8 mouse cellular contexts compared by ENCODE assay signal in the genomic region with DNA sequence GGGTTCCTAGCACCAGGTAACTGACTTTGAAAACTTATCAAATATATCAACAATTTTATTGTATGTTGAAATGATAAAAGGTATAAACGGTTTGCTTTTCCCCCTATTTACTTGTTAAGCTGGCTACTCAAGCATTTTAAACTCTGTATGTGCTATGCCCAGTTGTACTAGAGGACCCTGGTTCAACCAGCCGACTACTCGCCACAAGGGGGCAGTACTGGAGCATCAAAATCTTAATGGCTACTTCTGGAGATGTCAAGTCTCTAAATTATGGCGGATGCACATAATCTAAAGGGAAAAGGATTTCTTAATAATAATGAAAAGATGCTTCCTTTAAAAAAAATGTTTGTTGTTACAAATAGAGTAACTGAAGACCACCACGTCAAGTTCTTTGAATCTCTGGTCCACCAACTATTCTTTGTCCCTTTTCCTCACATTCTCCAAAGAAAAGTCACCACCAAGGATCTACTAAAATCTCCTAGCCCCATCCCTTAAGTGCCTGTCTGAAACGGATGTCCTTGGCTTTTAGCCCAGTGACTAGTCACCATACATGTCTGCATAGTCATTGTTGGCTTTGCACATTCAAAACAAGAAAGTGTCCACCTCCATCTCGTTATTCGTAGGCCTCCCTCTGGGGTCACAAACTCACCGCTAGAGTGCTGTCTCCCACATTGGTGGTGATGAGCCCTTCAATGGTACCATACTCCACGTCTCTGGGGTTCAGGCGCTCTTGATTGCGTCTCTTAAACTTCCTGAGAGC. TPM values are rescaled to one million over a fixed set of nuclear protein-coding genes. Genes with fewer than 3 reads are reported as not detected.
A peak's percentile ranks its signal among the peaks of the same experiment; 100 is the strongest.
DNase-seq lines count a peak whose midpoint lies in the region; ATAC-seq and TF ChIP-seq lines count a peak whose summit lies in the region.

No protein-coding gene starts in this region.

- no peak overlapping the region for H3K4me2 ChIP-seq in kidney, embryonic 15.5 days
- H3K4me2 ChIP-seq in limb, embryonic 14.5 days (replicated peaks; ENCODE audit: low read depth, low read length, severe bottlenecking) = no peak overlapping the region
- no peak overlapping the region for H3K4me2 ChIP-seq in neural tube, embryonic 15.5 days

- no peaks in the 10 kb centered on the region for H3K27me3 ChIP-seq in kidney, embryonic 15.5 days
- no peaks in the 10 kb centered on the region for H3K27me3 ChIP-seq in limb, embryonic 14.5 days (ENCODE audit: control insufficient read depth, insufficient read depth, low read length)
- H3K27me3 ChIP-seq in neural tube, embryonic 15.5 days (replicated peaks) = no peaks in the 10 kb centered on the region

- H3K4me3 ChIP-seq in kidney, embryonic 15.5 days (replicated peaks) = no peak overlapping the region
- H3K4me3 ChIP-seq in limb, embryonic 14.5 days (replicated peaks; ENCODE audit: low read length) = no peak overlapping the region
- H3K4me3 ChIP-seq in neural tube, embryonic 15.5 days (replicated peaks) = no peak overlapping the region

- no peak overlapping the region for H3K9ac ChIP-seq in kidney, embryonic 15.5 days
- no peak overlapping the region for H3K9ac ChIP-seq in limb, embryonic 14.5 days (ENCODE audit: low read depth, low read length, severe bottlenecking)
- no peak overlapping the region for H3K9ac ChIP-seq in neural tube, embryonic 15.5 days (replicated peaks)

- no peak for TF ChIP-seq POLR2A in limb, embryonic 14.5 days (IDR thresholded peaks at IDR 0.05; ENCODE audit: borderline replicate concordance, extremely low read depth, insufficient read depth, insufficient read length)

- ATAC-seq in granulocyte monocyte progenitor cell, adult 5-6 weeks (replicated peaks; ENCODE audit: poor library complexity, severe bottlenecking) = peak; percentile 65
- ATAC-seq in kidney, embryonic 15.5 days (replicated peaks; ENCODE audit: low FRiP score) = peak; percentile 74; the same call in 1 of the 2 replicates
- no peak; the same call in 1 of the 2 replicates for ATAC-seq in limb, embryonic 14.5 days (ENCODE audit: low FRiP score, low read depth)
- ATAC-seq in neural tube, embryonic 15.5 days (ENCODE audit: low FRiP score) = peak; percentile 68; the same call in 1 of the 2 replicates

- no peak overlapping the region for H3K27ac ChIP-seq in kidney, embryonic 15.5 days
- no peak overlapping the region for H3K27ac ChIP-seq in limb, embryonic 14.5 days (replicated peaks; ENCODE audit: low read depth, low read length)
- no peak overlapping the region for H3K27ac ChIP-seq in neural tube, embryonic 15.5 days (replicated peaks)

- peaks cover 46% of the 10 kb centered on the region for H3K36me3 ChIP-seq in kidney, embryonic 15.5 days
- peaks cover 23% of the 10 kb centered on the region for H3K36me3 ChIP-seq in limb, embryonic 14.5 days (ENCODE audit: control insufficient read depth, insufficient read depth, low read length)
- H3K36me3 ChIP-seq in neural tube, embryonic 15.5 days = peaks cover 7% of the 10 kb centered on the region; the same call in 1 of the 2 replicates

- 59% methylated on average over 12 of the region's 12 CpGs for WGBS in kidney, embryonic 15.5 days
- whole genome bisulfite sequencing in limb, embryonic 14.5 days = 65% methylated on average over 12 of the region's 12 CpGs
- 62% methylated on average over 12 of the region's 12 CpGs for WGBS in neural tube, embryonic 15.5 days

- H3K9me3 ChIP-seq in kidney, embryonic 15.5 days (replicated peaks) = no peaks in the 10 kb centered on the region
- no peaks in the 10 kb centered on the region for H3K9me3 ChIP-seq in limb, embryonic 14.5 days (ENCODE audit: control insufficient read depth, low read length)
- H3K9me3 ChIP-seq in neural tube, embryonic 15.5 days (replicated peaks) = no peaks in the 10 kb centered on the region

- H3K4me1 ChIP-seq in kidney, embryonic 15.5 days = peaks cover 2% of the 10 kb centered on the region; the same call in 1 of the 2 replicates
- H3K4me1 ChIP-seq in limb, embryonic 14.5 days (ENCODE audit: control insufficient read depth, insufficient read depth, low read length) = no peaks in the 10 kb centered on the region
- no peaks in the 10 kb centered on the region for H3K4me1 ChIP-seq in neural tube, embryonic 15.5 days

- peak; percentile 27 for DNase-seq in CD4-positive helper T cell, adult 2 months (ENCODE audit: low read depth, low spot score)
- peak; percentile 90 for DNase-seq in adrenal gland, postnatal 14 days
- DNase-seq in embryo, embryonic 11.5 days (ENCODE audit: low read depth, low spot score) = peak; percentile 62
- peak; percentile 91 for DNase-seq in limb, embryonic 14.5 days (ENCODE audit: low spot score)
- DNase-seq in thymus, postnatal 25 days = peak; percentile 40

RNA-seq across cellular contexts. Expression of gene Gm17409, which starts 7.2 kb away (rescaled TPM):
- not detected in 2 replicates for total RNA-seq in adrenal gland, postnatal 14 days (2021)
- not detected in 2 replicates for total RNA-seq in granulocyte monocyte progenitor cell, adult 5-6 weeks (2014; fragmentation: Nextera tagmentation)
- not detected in 2 replicates for total RNA-seq in granulocyte monocyte progenitor cell, adult 5-6 weeks (2017)
- polyA plus RNA-seq in kidney, embryonic 15.5 days (2015; fragmentation: Nextera tagmentation; extraction: Ambion mirVana) = not detected in 2 replicates
- not detected in 2 replicates for polyA plus RNA-seq in limb, embryonic 14.5 days (2012; rRNA removed)
- not detected in 2 replicates for polyA plus RNA-seq in limb, embryonic 14.5 days (2014; fragmentation: Nextera tagmentation; extraction: Ambion mirVana)
- polyA plus RNA-seq in neural tube, embryonic 15.5 days (2015; fragmentation: Nextera tagmentation; extraction: Ambion mirVana) = not detected in 2 replicates

Comparison
In these comparisons a context has a peak if more than half of its experiments do, and no peak if none do; other contexts are left out.
1. DNase-seq: peak in every context shown above with its lines; median percentile 91 in limb, embryonic 14.5 days; 90 in adrenal gland, postnatal 14 days; 62 in embryo, embryonic 11.5 days; 40 in thymus, postnatal 25 days; 27 in CD4-positive helper T cell, adult 2 months.